Mouse (Mus musculus): ENCODE measurements around the gene Ppp1r12b. TPM values are rescaled to one million over a fixed set of nuclear protein-coding genes. Genes with fewer than 3 reads are reported as not detected.

Ppp1r12b gene
- polyA plus RNA-seq (2014; fragmentation: Nextera tagmentation; extraction: Ambion mirVana): 6.8 and 7.8 TPM in 2 replicates

DNA sequence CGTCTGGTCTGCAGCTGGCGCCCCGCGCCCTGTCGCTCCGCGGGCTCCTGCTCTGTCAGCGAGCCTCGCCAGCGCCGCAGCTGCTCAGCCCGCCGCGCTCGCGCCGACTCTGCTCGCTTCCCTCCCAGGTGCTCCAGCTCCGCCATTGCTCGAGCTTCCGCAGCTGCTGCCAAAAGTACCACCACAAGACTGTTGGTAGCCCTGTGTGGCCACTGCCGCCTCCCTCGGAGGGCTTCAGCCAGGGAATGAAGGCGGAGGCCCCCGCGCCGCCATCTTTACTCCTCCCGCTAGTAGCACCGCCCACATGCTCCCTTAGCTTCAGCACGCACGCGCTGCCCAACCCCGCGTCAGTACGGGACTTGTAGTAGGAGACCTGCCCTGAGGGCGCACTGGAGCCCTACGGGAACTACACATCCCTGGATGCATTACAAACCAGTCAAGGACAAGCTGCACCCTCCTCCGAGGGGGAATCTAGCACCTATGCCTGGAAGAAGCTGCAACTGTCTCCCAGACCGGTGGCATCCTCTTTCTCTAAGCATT is at the start of gene Ppp1r12b:
TSS of gene Ppp1r12b (minus strand) at position 306 of the 540 bp plus-strand sequence.
- Histone ChIP-seq H3K4me1 (ENCODE audit: control insufficient read depth, insufficient read depth, low read length) (no peaks in the 10 kb centered on the region), H3K4me2 (ENCODE audit: low read depth) (peak within 1 kb of the TSS; percentile 55), H3K27ac (ENCODE audit: low read depth, low read length) (peak within 1 kb of the TSS; percentile 79), H3K9ac (ENCODE audit: low read length) (peak within 1 kb of the TSS; percentile 83), H3K4me3 (ENCODE audit: low read depth, low read length) (peak within 1 kb of the TSS; percentile 76), H3K36me3 (ENCODE audit: control insufficient read depth, insufficient read depth, low read length) (no peaks in the 10 kb centered on the region), H3K9me3 (ENCODE audit: control insufficient read depth, low read length) (no peaks in the 10 kb centered on the region), H3K27me3 (ENCODE audit: control insufficient read depth, insufficient read depth, low read length) (no peaks in the 10 kb centered on the region)
- WGBS: under 1% methylated on average over 39 of the region's 39 CpGs
- DNase-seq (ENCODE audit: low spot score) (peak; percentile 96), ATAC-seq (ENCODE audit: insufficient read depth, low FRiP score, low TSS enrichment) (peak; percentile 96)

DNA sequence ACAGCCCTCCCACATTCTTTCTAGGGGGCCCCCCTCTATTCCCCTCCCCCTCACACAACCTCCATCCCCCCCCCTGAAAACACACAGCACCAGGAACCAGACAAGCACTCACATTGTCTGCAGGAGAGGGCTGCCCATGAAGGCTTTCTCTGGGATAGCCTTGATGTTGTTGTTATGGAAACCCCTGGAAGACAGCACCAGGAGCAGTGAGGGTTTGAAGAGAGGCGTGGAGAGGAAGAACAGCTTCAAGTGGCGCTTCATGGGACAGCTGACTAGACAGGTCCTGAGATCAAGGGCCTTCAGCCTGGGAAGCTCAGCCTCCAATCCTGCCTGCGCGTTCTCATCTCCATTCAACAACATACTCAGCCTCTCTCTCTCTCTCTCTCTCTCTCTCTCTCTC is 47.6 kb upstream of the Ppp1r12b start:
- Histone ChIP-seq H3K9ac (ENCODE audit: low read length) (no peak overlapping the region), H3K27me3 (ENCODE audit: control insufficient read depth, insufficient read depth, low read length) (no peaks in the 10 kb centered on the region), H3K4me2 (ENCODE audit: low read depth) (no peak overlapping the region), H3K36me3 (ENCODE audit: control insufficient read depth, insufficient read depth, low read length) (no peaks in the 10 kb centered on the region), H3K4me3 (ENCODE audit: low read depth, low read length) (no peak overlapping the region), H3K4me1 (ENCODE audit: control insufficient read depth, insufficient read depth, low read length) (no peaks in the 10 kb centered on the region), H3K9me3 (ENCODE audit: control insufficient read depth, low read length) (no peaks in the 10 kb centered on the region), H3K27ac (ENCODE audit: low read depth, low read length) (no peak overlapping the region)
- DNase-seq (ENCODE audit: low spot score): no peak
- ATAC-seq (ENCODE audit: insufficient read depth, low FRiP score, low TSS enrichment): no peak
- 60% methylated on average over 4 of the region's 4 CpGs for WGBS

DNA sequence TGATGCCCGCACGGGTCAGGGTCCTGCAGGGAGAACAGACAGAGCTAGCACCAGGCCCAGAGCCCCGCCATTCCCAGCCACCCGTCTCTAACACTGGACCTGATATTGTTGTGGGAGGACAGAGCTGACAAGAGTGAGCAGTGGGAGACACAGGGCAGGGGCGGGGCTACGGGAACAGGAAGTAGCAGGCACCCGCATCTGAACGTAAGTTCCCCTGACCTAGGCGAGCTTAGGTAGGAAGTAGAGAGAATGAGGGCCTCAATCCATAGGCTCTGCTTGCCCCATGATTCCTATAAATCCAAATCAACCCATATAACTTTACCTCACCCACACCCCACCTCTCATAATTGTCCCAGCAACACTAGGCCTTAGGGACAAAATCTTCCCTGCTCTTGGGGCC is 44.8 kb upstream of the Ppp1r12b start:
- WGBS: 86% methylated on average over 9 of the region's 9 CpGs

DNA sequence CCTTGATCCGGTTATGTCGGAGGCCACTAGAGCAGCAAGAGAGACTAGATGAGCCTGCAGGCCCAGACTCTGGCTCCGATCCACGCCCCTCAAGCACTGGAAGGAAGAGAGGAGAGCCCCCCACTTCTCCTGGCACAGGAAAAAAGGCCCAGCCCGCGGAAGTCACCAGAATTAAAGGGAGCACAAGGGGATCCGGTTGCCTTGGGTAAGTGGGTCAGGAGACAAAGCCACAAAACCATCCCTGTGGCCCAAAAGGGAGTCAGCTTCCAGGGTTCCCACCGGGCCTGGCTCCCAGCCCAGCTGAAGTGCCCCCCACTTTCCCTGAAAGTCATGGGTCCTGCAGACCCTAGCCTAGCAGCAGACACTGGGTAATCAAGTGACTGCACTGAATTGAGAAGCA is 42.5 kb upstream of the Ppp1r12b start:
- no peaks in the 10 kb centered on the region for H3K9me3 ChIP-seq (ENCODE audit: control insufficient read depth, low read length)
- no peak overlapping the region for H3K27ac ChIP-seq (ENCODE audit: low read depth, low read length)
- H3K27me3 ChIP-seq (ENCODE audit: control insufficient read depth, insufficient read depth, low read length): no peaks in the 10 kb centered on the region
- no peak overlapping the region for H3K4me3 ChIP-seq (ENCODE audit: low read depth, low read length)
- WGBS: 83% methylated on average over 8 of the region's 8 CpGs
- H3K4me1 ChIP-seq (ENCODE audit: control insufficient read depth, insufficient read depth, low read length): no peaks in the 10 kb centered on the region
- no peak overlapping the region for H3K4me2 ChIP-seq (ENCODE audit: low read depth)
- no peaks in the 10 kb centered on the region for H3K36me3 ChIP-seq (ENCODE audit: control insufficient read depth, insufficient read depth, low read length)
- no peak overlapping the region for H3K9ac ChIP-seq (ENCODE audit: low read length)
- ATAC-seq (ENCODE audit: insufficient read depth, low FRiP score, low TSS enrichment): no peak
- no peak for DNase-seq (ENCODE audit: low spot score)

More for the DNA sequence above, 44.8 kb upstream of the Ppp1r12b start:
- DNase-seq (ENCODE audit: low spot score) (no peak), ATAC-seq (ENCODE audit: insufficient read depth, low FRiP score, low TSS enrichment) (no peak)
- Histone ChIP-seq H3K9me3 (ENCODE audit: control insufficient read depth, low read length) (no peaks in the 10 kb centered on the region), H3K36me3 (ENCODE audit: control insufficient read depth, insufficient read depth, low read length) (no peaks in the 10 kb centered on the region), H3K27ac (ENCODE audit: low read depth, low read length) (no peak overlapping the region), H3K4me3 (ENCODE audit: low read depth, low read length) (no peak overlapping the region), H3K4me2 (ENCODE audit: low read depth) (no peak overlapping the region), H3K9ac (ENCODE audit: low read length) (no peak overlapping the region), H3K27me3 (ENCODE audit: control insufficient read depth, insufficient read depth, low read length) (no peaks in the 10 kb centered on the region), H3K4me1 (ENCODE audit: control insufficient read depth, insufficient read depth, low read length) (no peaks in the 10 kb centered on the region)

DNA sequence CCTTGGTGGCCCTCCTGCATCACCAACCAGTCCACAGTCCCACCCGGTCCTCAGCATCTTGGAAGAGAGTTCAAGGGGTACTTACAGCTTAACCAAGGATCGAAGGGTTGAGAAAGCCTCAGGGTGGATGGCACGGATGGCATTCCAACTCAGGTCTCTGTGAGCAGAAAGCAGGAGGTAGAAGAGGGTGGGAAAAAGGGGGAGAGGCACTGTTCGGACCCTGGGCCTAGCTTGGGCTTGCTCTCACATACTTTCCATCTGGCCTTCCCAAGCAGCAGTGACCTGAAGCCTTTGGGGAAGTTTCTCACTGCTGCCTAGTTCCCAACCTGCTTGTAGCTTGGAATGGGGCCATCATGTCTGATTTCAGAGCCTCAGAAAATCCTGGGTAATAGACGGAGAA is 41.8 kb upstream of the Ppp1r12b start:
- Histone ChIP-seq H3K4me3 (ENCODE audit: low read depth, low read length) (no peak overlapping the region), H3K27me3 (ENCODE audit: control insufficient read depth, insufficient read depth, low read length) (no peaks in the 10 kb centered on the region), H3K4me1 (ENCODE audit: control insufficient read depth, insufficient read depth, low read length) (no peaks in the 10 kb centered on the region), H3K9ac (ENCODE audit: low read length) (no peak overlapping the region), H3K4me2 (ENCODE audit: low read depth) (no peak overlapping the region), H3K36me3 (ENCODE audit: control insufficient read depth, insufficient read depth, low read length) (no peaks in the 10 kb centered on the region), H3K9me3 (ENCODE audit: control insufficient read depth, low read length) (no peaks in the 10 kb centered on the region), H3K27ac (ENCODE audit: low read depth, low read length) (no peak overlapping the region)
- DNase-seq (ENCODE audit: low spot score) (no peak), ATAC-seq (ENCODE audit: insufficient read depth, low FRiP score, low TSS enrichment) (no peak)
- 88% methylated on average over 5 of the region's 5 CpGs for WGBS

DNA sequence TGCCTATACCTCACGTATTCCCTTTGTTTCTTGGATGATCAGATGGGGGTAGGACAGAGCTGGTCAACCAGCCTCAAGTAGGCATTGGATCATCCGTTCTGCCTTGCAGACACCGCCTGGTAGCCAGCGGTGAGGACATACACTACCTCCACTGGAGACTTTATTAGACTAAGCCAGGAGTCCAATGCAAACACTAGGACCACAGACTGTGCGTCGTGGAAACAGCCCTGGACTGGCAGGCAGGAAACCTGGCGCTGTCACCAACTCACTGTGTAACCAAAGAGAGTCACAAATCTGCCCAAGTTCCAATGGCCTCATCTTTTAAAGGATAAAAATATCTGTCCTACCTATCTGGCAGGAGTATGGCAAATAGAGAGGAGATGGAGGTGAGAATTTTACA is 40.7 kb upstream of the Ppp1r12b start:
- Histone ChIP-seq H3K9ac (ENCODE audit: low read length) (no peak overlapping the region), H3K4me1 (ENCODE audit: control insufficient read depth, insufficient read depth, low read length) (no peaks in the 10 kb centered on the region), H3K4me2 (ENCODE audit: low read depth) (no peak overlapping the region), H3K27me3 (ENCODE audit: control insufficient read depth, insufficient read depth, low read length) (no peaks in the 10 kb centered on the region), H3K4me3 (ENCODE audit: low read depth, low read length) (no peak overlapping the region), H3K36me3 (ENCODE audit: control insufficient read depth, insufficient read depth, low read length) (no peaks in the 10 kb centered on the region), H3K27ac (ENCODE audit: low read depth, low read length) (no peak overlapping the region), H3K9me3 (ENCODE audit: control insufficient read depth, low read length) (no peaks in the 10 kb centered on the region)
- DNase-seq (ENCODE audit: low spot score) (no peak), ATAC-seq (ENCODE audit: insufficient read depth, low FRiP score, low TSS enrichment) (no peak)
- WGBS: 89% methylated on average over 7 of the region's 7 CpGs

DNA sequence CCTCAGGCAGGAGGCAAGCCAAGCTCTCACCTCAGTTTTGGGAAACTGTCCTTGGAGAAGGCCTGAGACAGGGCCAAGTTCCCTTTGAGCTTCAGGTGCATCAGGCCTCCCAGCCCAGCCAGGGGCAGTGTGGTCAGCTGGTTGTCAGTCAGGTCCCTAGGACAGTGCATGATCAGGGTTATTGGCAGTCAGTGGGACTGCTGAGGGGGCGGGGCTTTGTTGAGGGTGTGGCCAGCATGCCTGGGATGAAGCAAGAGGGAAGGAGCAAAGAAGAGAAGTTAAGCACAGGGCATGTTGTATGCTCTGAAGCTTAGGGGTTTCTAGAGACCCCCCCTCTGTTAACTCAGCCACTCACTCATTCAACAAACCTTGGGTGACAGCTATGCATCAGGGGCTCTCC is 40.2 kb upstream of the Ppp1r12b start:
- 38% methylated on average over 1 of the region's 1 CpGs for WGBS
- Histone ChIP-seq H3K9ac (ENCODE audit: low read length) (no peak overlapping the region), H3K4me3 (ENCODE audit: low read depth, low read length) (no peak overlapping the region), H3K9me3 (ENCODE audit: control insufficient read depth, low read length) (no peaks in the 10 kb centered on the region), H3K4me2 (ENCODE audit: low read depth) (no peak overlapping the region), H3K36me3 (ENCODE audit: control insufficient read depth, insufficient read depth, low read length) (no peaks in the 10 kb centered on the region), H3K27ac (ENCODE audit: low read depth, low read length) (no peak overlapping the region), H3K4me1 (ENCODE audit: control insufficient read depth, insufficient read depth, low read length) (no peaks in the 10 kb centered on the region), H3K27me3 (ENCODE audit: control insufficient read depth, insufficient read depth, low read length) (no peaks in the 10 kb centered on the region)
- DNase-seq (ENCODE audit: low spot score) (no peak), ATAC-seq (ENCODE audit: insufficient read depth, low FRiP score, low TSS enrichment) (no peak)

DNA sequence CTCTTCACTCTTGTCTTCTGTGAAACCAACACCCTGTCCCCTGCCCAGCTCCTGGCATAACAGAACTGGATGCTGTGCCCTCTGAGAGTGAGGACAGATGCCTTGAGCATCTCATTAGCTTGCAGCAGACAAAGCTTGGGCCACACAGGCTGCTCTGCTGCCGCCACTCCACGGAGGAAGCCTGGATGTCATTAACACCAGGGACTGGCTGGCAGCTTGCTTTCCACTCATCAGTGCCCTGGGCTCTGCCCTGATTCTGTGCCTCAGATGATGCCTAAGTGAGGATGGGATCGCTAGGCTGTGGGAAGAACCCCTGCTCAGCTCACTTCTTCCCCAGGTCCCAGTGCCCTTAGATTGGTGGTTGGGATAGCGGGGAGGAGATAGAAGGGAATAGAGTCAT is 39.7 kb upstream of the Ppp1r12b start:
- H3K9me3 ChIP-seq (ENCODE audit: control insufficient read depth, low read length): no peaks in the 10 kb centered on the region
- no peaks in the 10 kb centered on the region for H3K4me1 ChIP-seq (ENCODE audit: control insufficient read depth, insufficient read depth, low read length)
- ATAC-seq (ENCODE audit: insufficient read depth, low FRiP score, low TSS enrichment): no peak
- H3K27me3 ChIP-seq (ENCODE audit: control insufficient read depth, insufficient read depth, low read length): no peaks in the 10 kb centered on the region
- no peak overlapping the region for H3K27ac ChIP-seq (ENCODE audit: low read depth, low read length)
- H3K9ac ChIP-seq (ENCODE audit: low read length): peak overlapping the region; percentile 6; the same call in 1 of the 2 replicates
- no peak overlapping the region for H3K4me2 ChIP-seq (ENCODE audit: low read depth)
- no peak for DNase-seq (ENCODE audit: low spot score)
- H3K4me3 ChIP-seq (ENCODE audit: low read depth, low read length): no peak overlapping the region
- H3K36me3 ChIP-seq (ENCODE audit: control insufficient read depth, insufficient read depth, low read length): no peaks in the 10 kb centered on the region
- 64% methylated on average over 4 of the region's 4 CpGs for WGBS

DNA sequence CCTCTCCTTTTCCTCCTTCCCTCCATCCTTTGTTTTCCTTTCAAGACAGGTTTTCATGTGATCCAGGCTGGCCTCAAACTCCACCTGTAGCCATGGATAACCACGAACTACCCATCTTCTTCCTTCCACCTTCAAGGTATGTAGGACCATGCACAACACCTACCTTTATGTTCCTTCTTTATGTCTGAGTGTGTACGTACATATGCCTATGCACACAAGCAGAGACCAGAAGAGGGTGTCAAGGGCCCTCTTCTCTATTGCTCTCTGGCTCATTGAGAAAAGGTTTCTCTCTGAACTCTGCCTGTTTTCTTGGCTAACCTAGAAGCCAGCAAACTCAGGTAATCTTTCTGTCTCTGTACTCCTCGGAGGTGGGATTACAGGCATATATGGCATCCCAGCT is 39.0 kb upstream of the Ppp1r12b start:
- Histone ChIP-seq H3K4me3 (ENCODE audit: low read depth, low read length) (no peak overlapping the region), H3K36me3 (ENCODE audit: control insufficient read depth, insufficient read depth, low read length) (no peaks in the 10 kb centered on the region), H3K9me3 (ENCODE audit: control insufficient read depth, low read length) (no peaks in the 10 kb centered on the region), H3K27me3 (ENCODE audit: control insufficient read depth, insufficient read depth, low read length) (no peaks in the 10 kb centered on the region), H3K4me1 (ENCODE audit: control insufficient read depth, insufficient read depth, low read length) (no peaks in the 10 kb centered on the region), H3K4me2 (ENCODE audit: low read depth) (no peak overlapping the region), H3K27ac (ENCODE audit: low read depth, low read length) (no peak overlapping the region), H3K9ac (ENCODE audit: low read length) (no peak overlapping the region)
- DNase-seq (ENCODE audit: low spot score) (no peak), ATAC-seq (ENCODE audit: insufficient read depth, low FRiP score, low TSS enrichment) (no peak)
- 85% methylated on average over 3 of the region's 3 CpGs for WGBS
